Mouse (Mus musculus) thymus, postnatal 4 days (tissue): ENCODE measurements around the gene Tgfbr2.
"Not testable (repeated sequence)": the region's sequence is repeated elsewhere in the genome, so short reads cannot be mapped to it uniquely, and the experiment has no call there.

ENCODE experiments used
- DNase-seq: peaks from one replicate; pipeline ENCODE4 v3.0.0; 2021

Gene Tgfbr2

DNA sequence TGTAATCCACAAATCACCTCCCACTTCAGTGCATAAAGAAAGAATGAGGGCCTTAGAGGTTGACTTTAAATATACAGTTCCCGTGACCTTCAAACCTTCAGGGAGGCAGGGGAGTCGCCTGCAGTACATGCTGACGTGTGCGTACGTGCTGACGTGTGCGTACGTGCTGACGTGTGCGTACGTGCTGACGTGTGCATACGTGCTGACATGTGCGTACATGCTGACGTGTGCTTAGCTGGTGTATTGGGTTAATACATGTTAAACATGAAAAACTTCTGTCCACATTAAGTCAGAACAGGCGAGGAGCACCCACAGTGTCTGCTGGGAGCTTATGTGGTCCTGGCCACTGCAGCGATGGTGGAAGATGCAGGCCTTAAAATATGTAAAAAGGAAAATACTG lies 110.4 kb downstream of the Tgfbr2 start:
- no peak for DNase-seq

DNA sequence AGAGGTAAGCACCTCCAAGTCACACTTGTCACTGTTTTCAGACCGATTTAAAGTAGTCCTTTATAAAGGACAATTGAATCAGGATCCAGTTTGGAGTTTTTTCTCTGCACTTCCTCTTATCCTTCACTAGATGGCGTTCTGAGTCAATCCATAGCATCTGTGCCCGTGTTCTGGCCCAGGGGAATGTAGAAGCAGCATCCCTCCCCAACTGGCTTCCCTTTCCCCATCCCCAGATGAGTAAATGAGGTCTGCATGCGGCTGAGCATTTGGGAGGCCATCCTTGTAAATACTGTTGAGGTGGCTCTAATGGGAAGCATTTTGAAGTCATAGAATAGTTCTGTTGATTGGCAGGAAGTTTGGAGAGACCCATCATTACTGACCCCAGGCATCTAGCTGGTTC lies 114.5 kb downstream of the Tgfbr2 start:
- peak; percentile 29 for DNase-seq

GRCm38 (mm10) chr9:116059156-116059555 lies 116.0 kb downstream of the Tgfbr2 start:
- peak; percentile 64 for DNase-seq

GRCm38 (mm10) chr9:116058475-116058874 lies 116.7 kb downstream of the Tgfbr2 start:
- DNase-seq = no peak

GRCm38 (mm10) chr9:116053976-116054375 lies 121.2 kb downstream of the Tgfbr2 start:
- DNase-seq = no peak

DNA sequence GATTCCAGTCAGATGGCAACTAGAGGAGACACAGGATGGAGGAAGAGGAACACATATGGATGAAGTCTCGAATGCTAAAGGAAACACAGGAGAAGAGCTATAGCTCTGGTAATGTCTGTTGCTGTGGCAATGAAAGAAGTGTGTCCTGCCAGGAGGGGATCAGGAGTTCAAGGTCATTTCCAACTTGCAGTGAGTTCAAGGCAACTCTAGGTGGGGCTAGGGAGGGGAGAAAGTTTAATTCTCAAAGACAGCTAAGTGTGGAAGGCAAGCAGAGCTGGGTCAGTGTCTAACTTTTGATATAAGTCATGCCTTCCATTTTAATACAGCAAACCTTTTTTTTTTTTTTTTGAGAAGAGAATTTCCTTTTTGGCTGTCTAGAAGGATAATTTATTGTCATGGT lies 125.2 kb downstream of the Tgfbr2 start:
- DNase-seq = no peak

DNA sequence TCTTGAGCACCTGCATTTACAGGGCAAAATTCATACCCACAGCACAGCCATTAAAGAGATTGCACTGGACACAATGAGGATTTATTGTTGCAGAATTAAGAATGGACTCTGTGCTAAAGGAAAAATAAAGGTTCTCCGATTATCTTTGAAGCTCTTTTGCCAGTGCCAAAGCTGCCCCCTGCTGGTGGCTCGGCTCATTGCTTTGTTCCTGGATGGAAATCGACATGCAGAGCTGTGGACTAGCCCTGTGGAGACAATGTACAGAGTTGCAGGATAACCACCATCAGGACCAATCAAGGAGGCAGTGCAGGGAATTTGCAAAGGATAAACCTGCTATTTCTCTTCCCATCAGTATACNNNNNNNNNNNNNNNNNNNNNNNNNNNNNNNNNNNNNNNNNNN lies 133.4 kb downstream of the Tgfbr2 start:
- peak; percentile 89 for DNase-seq

DNA sequence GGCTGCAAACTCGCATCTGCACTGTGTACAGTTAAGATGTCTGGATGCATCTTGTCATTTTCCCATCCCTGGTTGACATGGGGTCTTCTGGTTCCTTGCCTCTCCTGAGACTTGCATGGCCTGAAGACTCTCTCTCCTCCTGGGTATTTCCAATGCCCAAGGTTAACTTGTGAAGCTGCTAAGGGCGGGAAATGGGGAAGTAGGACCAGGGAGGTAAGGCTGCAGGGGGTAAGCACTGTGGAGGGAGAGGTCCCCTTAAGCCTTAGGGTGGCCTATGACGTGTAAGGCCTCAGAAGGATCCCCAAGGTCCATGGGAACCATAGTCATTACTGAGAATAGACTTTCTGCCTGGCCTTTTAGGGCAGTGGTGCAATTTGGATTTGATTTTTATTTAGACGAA lies 133.8 kb downstream of the Tgfbr2 start:
- no peak for DNase-seq

DNA sequence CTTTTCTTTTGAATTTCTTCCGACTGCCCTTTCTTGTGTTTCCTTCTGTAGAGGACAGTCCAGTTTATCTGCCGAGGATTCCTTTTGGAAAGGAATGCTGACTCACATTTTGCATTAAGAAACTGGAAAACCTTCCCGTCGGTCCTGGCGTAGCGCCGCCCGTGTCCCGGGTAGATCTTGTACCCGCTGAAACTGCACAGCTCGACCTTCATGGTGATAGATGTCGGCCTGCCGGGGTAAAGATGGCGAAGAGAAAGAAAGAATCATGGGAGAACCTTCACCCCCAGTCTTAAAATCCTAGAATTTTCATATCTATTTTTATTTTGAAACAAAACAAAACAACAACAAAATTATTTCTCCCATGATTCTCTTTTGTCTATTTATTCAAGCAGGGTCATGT lies 134.3 kb downstream of the Tgfbr2 start:
- not testable (repeated sequence) for DNase-seq

GRCm38 (mm10) chr9:116039981-116040380 lies 135.2 kb downstream of the Tgfbr2 start:
- DNase-seq = no peak

GRCm38 (mm10) chr9:116038275-116038674 lies 136.9 kb downstream of the Tgfbr2 start:
- no peak for DNase-seq
